Mouse (Mus musculus): ENCODE measurements around the gene Psme1. TPM values are rescaled to one million over a fixed set of nuclear protein-coding genes. Genes with fewer than 3 reads are reported as not detected.

The Psme1 gene
- polyA plus RNA-seq, 1 experiment from 2014 or later, result 131 TPM

DNA sequence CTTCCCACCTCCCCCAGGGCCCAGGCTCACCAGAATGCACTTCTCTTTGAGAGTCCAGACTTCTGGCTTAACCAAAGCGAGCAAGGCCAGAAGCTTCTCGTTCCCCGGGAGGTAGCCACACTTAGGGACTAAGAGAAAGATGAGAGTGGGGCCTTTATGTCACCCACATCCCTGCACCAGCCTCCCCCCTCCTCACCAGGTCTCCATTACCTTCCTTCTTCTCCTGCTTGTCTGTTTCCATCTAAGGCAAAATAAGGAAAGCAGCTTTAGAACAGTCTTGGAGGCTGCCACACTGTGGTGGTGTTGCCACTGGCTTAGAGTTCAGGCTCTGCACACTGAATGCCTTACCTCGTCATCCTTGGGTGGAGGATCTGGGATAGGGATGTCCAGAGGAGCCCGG lies 11.3 kb downstream of the Psme1 start:
- WGBS, result 92% methylated on average over 5 of the region's 5 CpGs

DNA sequence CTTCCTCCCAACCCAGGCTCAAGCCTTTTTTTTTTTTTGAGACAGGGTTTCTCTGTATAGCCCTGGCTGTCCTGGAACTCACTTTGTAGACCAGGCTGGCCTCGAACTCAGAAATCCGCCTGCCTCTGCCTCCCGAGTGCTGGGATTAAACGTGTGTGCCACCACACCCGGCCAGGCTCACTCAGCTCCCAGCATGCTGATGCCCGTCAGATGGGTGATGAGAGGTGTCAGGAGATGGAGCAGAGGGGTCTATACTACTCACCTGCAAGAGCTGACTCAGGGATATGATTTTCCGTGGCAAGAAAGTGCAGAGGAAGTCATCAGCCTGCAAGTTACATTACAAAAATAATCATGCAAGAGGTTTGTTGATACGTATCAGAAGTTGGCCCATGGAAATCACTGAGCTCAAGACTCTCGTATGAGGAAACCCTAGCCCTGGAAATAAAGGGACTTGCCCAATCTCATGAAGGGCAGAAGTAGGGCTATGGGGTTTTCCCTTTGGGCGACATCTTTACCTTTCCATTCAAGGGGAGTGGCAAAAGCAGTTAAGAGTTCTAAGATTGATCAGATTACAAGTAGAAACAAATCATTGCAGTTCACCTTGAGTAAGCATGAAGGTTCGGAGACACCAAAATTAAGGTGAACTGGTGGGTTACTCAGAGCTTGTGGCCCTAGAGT lies 12.0 kb downstream of the Psme1 start:
- H3K4me1 ChIP-seq, result peaks cover 24% of the 10 kb centered on the region
- peaks cover 17% of the 10 kb centered on the region for H3K36me3 ChIP-seq
- peak overlapping the region; percentile 97; the same call in 1 of the 2 replicates for H3K27ac ChIP-seq
- peak overlapping the region; percentile 71 for H3K4me3 ChIP-seq
- WGBS, result 83% methylated on average over 11 of the region's 11 CpGs
- peak overlapping the region; percentile 73; the same call in 1 of the 2 replicates for H3K9ac ChIP-seq
- no peaks in the 10 kb centered on the region for H3K9me3 ChIP-seq
- ATAC-seq (ENCODE audit: insufficient number of reproducible peaks, insufficient read depth, low FRiP score, low TSS enrichment), result no peak
- H3K27me3 ChIP-seq, result 0 out of 2 replicates have a peak, but pooled peaks cover 2% of the 10 kb centered on the region
- peak overlapping the region; percentile 88 for H3K4me2 ChIP-seq (replicated peaks)

More for the DNA sequence above, 11.3 kb downstream of the Psme1 start:
- ATAC-seq (ENCODE audit: insufficient number of reproducible peaks, insufficient read depth, low FRiP score, low TSS enrichment), result no peak
- peaks cover 10% of the 10 kb centered on the region for H3K36me3 ChIP-seq
- peaks cover 29% of the 10 kb centered on the region for H3K4me1 ChIP-seq
- H3K27me3 ChIP-seq, result 0 out of 2 replicates have a peak, but pooled peaks cover 2% of the 10 kb centered on the region
- H3K9me3 ChIP-seq, result no peaks in the 10 kb centered on the region
- no peak overlapping the region for H3K4me2 ChIP-seq (replicated peaks)
- no peak overlapping the region for H3K27ac ChIP-seq
- H3K9ac ChIP-seq, result no peak overlapping the region
- no peak overlapping the region for H3K4me3 ChIP-seq

DNA sequence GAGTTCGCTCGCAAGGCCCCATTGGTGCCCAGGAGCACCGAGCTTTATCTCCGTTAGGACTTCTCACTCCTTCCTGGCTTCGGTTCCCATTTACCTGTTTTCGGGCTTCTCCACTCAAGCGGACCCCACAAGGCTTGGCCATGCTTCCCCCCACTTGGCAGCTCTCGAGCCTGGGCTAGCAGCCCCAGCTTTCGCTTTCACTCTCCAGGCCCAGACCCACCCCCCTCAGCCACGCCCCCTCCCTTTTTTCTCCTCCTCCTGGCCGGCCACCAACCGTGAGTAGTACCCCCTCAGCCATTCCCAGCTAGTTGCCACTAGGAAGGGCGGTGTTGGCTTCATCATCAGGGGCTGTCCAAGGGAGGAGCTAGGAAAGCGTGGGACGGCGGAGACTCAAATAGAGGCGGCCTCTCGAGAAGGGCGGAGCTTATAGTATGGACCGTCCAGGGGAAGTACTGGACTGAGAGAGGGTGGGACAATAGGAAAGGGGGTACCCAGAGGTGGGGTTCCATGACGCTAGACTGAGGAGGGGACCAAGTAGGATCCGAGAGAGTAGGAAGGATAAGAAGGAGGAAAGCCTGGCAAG lies 12.9 kb downstream of the Psme1 start, which contains the start of gene Psme2:
Gene Psme2 (minus strand): TSS at position 366 of the 583 bp plus-strand sequence.
- Histone ChIP-seq H3K27ac (peak within 1 kb of the TSS; percentile 97), H3K9me3 (no peaks in the 10 kb centered on the region), H3K27me3 (no peaks in the 10 kb centered on the region), H3K9ac (peak within 1 kb of the TSS; percentile 77), H3K4me3 (peak within 1 kb of the TSS; percentile 71), H3K4me1 (peaks cover 23% of the 10 kb centered on the region), H3K36me3 (peaks cover 26% of the 10 kb centered on the region), H3K4me2 (replicated peaks) (peak within 1 kb of the TSS; percentile 88)
- peak; percentile 96 for ATAC-seq (ENCODE audit: insufficient number of reproducible peaks, insufficient read depth, low FRiP score, low TSS enrichment)
- 1% methylated on average over 22 of the region's 22 CpGs for WGBS

DNA sequence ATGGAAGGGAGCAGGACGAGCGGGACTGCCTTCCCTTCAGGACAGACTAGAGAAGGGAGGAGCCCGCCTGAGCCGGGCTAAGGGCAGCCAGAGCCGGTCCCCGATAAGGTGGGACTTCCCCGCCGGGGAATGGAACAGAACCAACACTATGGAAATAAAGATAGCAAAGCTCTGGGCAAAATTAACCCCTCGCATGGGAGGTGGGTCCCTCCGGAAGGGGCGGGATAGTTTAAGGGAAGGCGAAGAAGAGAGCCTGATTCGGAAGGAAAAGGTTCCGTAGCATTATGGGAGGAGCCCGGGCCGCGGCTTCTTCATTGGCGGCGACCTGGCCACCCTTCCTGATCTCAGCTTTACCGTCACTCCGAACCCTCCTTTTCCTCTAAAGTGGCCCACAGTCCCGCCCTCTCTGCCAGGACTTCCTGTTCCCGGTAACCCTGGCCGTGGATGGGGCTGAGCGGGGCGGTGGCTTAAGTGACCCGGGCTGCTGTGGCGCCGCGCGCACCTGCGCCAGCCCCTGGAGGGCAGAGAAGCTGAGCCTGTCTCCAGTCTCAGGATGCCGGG lies 13.5 kb downstream of the Psme1 start, which contains the start of gene Rnf31:
Gene Rnf31 (plus strand): TSS at position 378 of the 561 bp plus-strand sequence.
- Histone ChIP-seq H3K27ac (peak within 1 kb of the TSS; percentile 97), H3K4me3 (peak within 1 kb of the TSS; percentile 71), H3K27me3 (no peaks in the 10 kb centered on the region), H3K36me3 (peaks cover 32% of the 10 kb centered on the region), H3K4me2 (replicated peaks) (peak within 1 kb of the TSS; percentile 88), H3K9me3 (no peaks in the 10 kb centered on the region), H3K9ac (peak within 1 kb of the TSS; percentile 77), H3K4me1 (peaks cover 23% of the 10 kb centered on the region)
- ATAC-seq (ENCODE audit: insufficient number of reproducible peaks, insufficient read depth, low FRiP score, low TSS enrichment), result peak; percentile 91
- WGBS, result under 1% methylated on average over 33 of the region's 33 CpGs

DNA sequence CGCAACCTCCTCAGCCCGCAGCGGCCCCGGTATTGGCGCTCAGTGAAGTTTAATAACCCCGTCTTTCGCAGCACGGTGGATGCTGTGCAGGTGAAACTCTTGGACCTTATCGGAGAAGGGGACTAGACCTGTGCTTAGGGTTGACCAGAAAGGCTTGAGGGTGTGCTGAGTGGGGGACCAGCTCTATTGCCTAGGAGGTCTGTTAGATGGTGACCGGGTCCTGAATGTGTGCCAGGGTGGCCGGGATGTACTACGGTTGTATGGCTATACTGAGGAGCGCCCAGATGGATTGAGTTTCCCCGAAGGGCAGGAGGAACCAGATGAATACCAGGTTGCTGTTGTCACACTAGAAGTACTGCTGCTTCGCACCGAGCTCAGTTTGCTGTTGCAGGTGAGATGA lies 14.3 kb downstream of the Psme1 start:
- Histone ChIP-seq H3K4me3 (peak overlapping the region; percentile 71), H3K9me3 (no peaks in the 10 kb centered on the region), H3K4me2 (replicated peaks) (peak overlapping the region; percentile 88), H3K9ac (peak overlapping the region; percentile 77), H3K4me1 (peaks cover 23% of the 10 kb centered on the region), H3K27me3 (no peaks in the 10 kb centered on the region), H3K27ac (peak overlapping the region; percentile 97; the same call in 1 of the 2 replicates), H3K36me3 (peaks cover 35% of the 10 kb centered on the region)
- 3% methylated on average over 16 of the region's 16 CpGs for WGBS
- no peak for ATAC-seq (ENCODE audit: insufficient number of reproducible peaks, insufficient read depth, low FRiP score, low TSS enrichment)

DNA sequence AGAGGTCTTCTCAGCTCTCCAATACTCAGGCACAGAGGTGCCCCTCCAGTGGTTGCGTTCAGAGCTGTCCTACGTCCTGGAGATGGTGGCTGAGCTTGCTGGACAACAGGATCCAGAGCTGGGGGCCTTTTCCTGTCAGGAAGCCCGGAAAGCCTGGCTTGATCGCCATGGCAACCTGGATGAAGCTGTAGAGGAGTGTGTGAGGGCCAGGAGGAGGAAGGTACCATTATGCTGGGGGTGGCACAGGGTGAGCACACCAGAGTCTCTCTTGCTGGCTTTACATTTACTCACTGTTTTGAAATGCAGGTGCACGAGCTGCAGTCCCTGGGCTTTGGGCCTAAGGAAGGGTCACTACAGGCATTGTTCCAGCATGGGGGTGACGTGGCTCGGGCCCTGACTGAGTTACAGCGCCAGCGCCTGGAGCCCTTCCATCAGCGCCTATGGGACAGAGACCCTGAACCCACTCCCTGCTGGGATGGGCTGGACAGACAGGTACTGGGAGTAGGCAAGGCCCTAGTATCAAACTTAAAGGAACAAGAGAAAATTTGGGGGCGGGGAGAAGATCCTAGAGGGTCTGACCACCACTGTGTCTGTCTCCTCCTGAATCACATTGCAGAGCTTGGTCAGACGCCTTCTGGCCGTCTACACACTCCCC lies 18.2 kb downstream of the Psme1 start:
- no peak for ATAC-seq (ENCODE audit: insufficient number of reproducible peaks, insufficient read depth, low FRiP score, low TSS enrichment)
- WGBS, result 82% methylated on average over 13 of the region's 13 CpGs
- 0 out of 2 replicates have a peak overlapping the region, but pooled peaks have one; percentile 24 for H3K9ac ChIP-seq
- no peak overlapping the region for H3K27ac ChIP-seq
- peaks cover 14% of the 10 kb centered on the region for H3K4me1 ChIP-seq
- H3K36me3 ChIP-seq, result peaks cover 66% of the 10 kb centered on the region
- no peaks in the 10 kb centered on the region for H3K27me3 ChIP-seq
- H3K4me3 ChIP-seq, result no peak overlapping the region
- no peak overlapping the region for H3K4me2 ChIP-seq (replicated peaks)
- no peaks in the 10 kb centered on the region for H3K9me3 ChIP-seq

DNA sequence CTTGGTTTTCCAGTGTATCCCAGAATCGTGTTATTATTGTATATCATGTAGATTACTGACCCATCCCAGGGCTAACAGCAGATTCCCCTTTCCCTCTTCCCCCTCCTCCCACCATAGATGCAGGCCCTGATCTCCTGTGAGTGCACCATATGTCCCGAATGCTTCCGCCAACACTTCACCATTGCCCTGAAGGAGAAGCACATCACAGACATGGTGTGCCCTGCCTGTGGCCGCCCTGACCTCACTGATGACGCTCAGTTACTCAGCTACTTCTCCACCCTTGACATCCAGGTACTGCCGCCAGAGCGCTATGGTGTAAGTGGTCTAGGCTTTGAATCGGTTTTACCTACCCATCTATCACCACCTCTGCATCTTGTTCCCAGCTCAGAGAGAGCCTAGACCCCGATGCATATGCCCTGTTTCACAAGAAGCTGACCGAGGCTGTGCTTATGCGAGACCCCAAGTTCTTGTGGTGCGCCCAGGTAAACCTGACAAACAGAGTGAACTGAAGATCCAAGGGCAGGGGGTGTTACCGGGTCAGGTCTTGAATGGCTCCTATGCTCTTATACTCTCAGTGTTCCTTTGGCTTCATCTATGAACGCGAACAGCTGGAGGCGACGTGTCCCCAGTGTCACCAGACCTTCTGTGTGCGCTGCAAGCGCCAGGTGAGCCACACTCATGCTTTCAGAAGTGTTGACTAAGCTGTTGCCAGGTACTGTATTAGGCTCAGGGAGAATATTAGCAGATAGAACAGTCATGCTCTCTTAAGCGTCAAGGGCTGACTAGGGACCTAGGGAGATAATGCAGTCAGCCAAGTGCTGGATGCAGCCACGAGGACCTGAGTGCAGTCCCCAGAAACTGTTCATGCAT lies 20.8 kb downstream of the Psme1 start:
- no peaks in the 10 kb centered on the region for H3K9me3 ChIP-seq

DNA sequence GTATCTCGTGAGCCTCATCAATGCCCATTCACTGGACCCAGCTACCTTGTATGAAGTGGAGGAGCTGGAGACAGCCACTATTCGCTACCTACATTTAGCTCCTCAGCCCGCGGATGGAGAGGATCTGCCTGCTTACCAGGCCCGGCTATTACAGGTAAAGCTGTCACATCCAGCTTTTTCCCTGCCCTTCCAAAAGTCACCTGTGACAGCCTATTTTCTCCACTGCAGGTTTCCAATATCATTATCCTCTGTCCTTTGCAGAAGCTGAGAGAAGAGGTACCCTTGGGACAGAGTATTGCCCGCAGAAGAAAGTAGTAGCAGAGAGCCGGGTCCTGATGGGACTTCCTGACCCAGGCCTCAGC lies 25.3 kb downstream of the Psme1 start, which contains the start of gene Irf9:
Gene Irf9 (plus strand): TSS at position 301 of the 362 bp plus-strand sequence.
- H3K4me2 ChIP-seq (replicated peaks), result peak within 1 kb of the TSS; percentile 50
- H3K9me3 ChIP-seq, result no peaks in the 10 kb centered on the region
- peak within 1 kb of the TSS; percentile 30 for H3K4me3 ChIP-seq
- peaks cover 11% of the 10 kb centered on the region; the same call in 1 of the 2 replicates for H3K4me1 ChIP-seq
- ATAC-seq (ENCODE audit: insufficient number of reproducible peaks, insufficient read depth, low FRiP score, low TSS enrichment), result no peak
- H3K27ac ChIP-seq, result peak within 1 kb of the TSS; percentile 70
- H3K9ac ChIP-seq, result peak within 1 kb of the TSS; percentile 17; the same call in 1 of the 2 replicates
- WGBS, result 82% methylated on average over 7 of the region's 7 CpGs
- H3K36me3 ChIP-seq, result peaks cover 75% of the 10 kb centered on the region
- H3K27me3 ChIP-seq, result no peaks in the 10 kb centered on the region

More for the DNA sequence above, 20.8 kb downstream of the Psme1 start:
- no peaks in the 10 kb centered on the region for H3K27me3 ChIP-seq
- no peak overlapping the region for H3K9ac ChIP-seq
- 94% methylated on average over 21 of the region's 21 CpGs for WGBS
- H3K4me1 ChIP-seq, result peaks cover 5% of the 10 kb centered on the region; the same call in 1 of the 2 replicates
- ATAC-seq (ENCODE audit: insufficient number of reproducible peaks, insufficient read depth, low FRiP score, low TSS enrichment), result no peak
- no peak overlapping the region for H3K27ac ChIP-seq
- peaks cover 87% of the 10 kb centered on the region for H3K36me3 ChIP-seq
- no peak overlapping the region for H3K4me2 ChIP-seq (replicated peaks)
- H3K4me3 ChIP-seq, result no peak overlapping the region

DNA sequence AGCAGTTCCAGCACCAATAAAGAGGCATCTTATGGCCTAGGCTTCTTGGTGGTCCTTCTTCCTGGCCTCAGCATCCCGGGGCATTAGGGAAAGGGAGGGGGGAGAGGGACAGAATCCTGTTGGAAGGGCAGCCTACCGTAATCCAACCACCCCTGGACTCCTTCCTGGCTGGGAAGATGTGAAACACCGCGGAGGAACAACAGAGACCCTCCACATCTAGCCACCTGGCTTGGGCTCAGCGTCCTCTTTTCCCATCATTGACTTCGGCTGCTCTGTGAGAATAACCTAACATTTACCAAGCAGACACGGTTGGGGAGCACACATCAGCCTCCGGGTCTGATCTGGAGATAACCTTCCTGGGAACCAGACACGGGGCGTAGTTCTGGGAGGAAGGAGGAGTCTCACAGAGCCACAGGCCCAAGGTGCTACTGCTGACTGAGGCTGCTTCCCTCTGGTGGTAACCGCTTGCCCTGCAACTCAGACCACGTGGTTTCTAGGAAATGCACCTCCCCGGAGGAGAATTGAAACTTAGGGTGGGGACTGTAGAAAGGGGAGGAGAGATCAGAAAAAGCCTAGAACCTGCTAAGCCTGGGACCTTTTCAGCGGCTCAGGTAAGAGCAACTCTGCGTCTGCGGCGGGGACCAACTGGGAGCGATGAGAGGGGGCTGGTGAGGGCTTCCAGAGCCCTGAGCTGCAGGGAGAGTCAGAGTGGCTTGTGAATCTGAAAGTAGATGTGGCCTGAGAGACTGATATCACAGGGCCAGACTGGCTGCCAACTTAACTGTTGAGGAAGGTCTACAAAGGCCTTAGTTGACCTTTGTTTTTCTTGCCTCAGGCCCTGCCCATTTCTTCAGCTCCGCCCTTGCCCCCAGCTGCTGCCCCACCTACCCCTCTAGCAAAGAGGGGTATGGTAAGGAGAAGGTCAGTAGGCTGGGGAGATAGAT lies 26.0 kb downstream of the Psme1 start:
- Histone ChIP-seq H3K4me3 (peak overlapping the region; percentile 30), H3K9ac (peak overlapping the region; percentile 17; the same call in 1 of the 2 replicates), H3K9me3 (no peaks in the 10 kb centered on the region), H3K27ac (peak overlapping the region; percentile 70), H3K4me1 (peaks cover 11% of the 10 kb centered on the region; the same call in 1 of the 2 replicates), H3K36me3 (peaks cover 75% of the 10 kb centered on the region), H3K4me2 (replicated peaks) (peak overlapping the region; percentile 50), H3K27me3 (no peaks in the 10 kb centered on the region)
- 13% methylated on average over 19 of the region's 19 CpGs for WGBS
- ATAC-seq (ENCODE audit: insufficient number of reproducible peaks, insufficient read depth, low FRiP score, low TSS enrichment), result peak; percentile 80

DNA sequence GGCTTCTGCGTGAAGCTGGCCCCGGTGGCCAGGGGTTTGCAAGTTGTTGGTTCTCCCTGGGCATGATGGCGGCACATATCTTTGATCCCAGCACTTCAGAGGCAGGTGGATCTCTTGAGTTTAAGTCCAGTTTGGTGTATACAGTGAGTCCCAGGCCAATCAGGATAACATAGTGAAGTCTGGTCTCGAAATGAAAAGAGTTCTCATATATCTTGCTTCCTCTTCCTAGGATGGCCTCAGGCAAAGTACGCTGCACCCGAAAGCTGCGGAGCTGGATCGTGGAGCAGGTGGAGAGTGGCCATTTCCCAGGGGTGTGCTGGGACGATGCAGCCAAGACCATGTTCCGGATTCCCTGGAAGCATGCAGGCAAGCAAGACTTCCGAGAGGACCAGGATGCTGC lies 26.9 kb downstream of the Psme1 start:
- H3K9ac ChIP-seq, result no peak overlapping the region
- no peak for ATAC-seq (ENCODE audit: insufficient number of reproducible peaks, insufficient read depth, low FRiP score, low TSS enrichment)
- H3K27me3 ChIP-seq, result no peaks in the 10 kb centered on the region
- H3K4me3 ChIP-seq, result no peak overlapping the region
- peaks cover 11% of the 10 kb centered on the region; the same call in 1 of the 2 replicates for H3K4me1 ChIP-seq
- WGBS, result 86% methylated on average over 11 of the region's 11 CpGs
- no peak overlapping the region for H3K27ac ChIP-seq
- H3K36me3 ChIP-seq, result peaks cover 74% of the 10 kb centered on the region
- H3K9me3 ChIP-seq, result no peaks in the 10 kb centered on the region
- H3K4me2 ChIP-seq (replicated peaks), result no peak overlapping the region; the same call in 1 of the 2 replicates
